Mouse (Mus musculus) myocyte (in vitro differentiated cells): ENCODE measurements around the gene Peak1. TPM values are rescaled to one million over a fixed set of nuclear protein-coding genes. Genes with fewer than 3 reads are reported as not detected.
"Not testable (repeated sequence)": the region's sequence is repeated elsewhere in the genome, so short reads cannot be mapped to it uniquely, and the experiment has no call there.

Experiments used
- H3K27me3 ChIP-seq: one replicate; pipeline ENCODE4 v1.6.1; 2011; ENCODE audit not compliant: control insufficient read depth, insufficient read depth, insufficient read length
- H3K36me3 ChIP-seq: one replicate; pipeline ENCODE4 v1.6.1; 2011; ENCODE audit not compliant: control insufficient read depth, insufficient read depth
- H3K4me2 ChIP-seq: one replicate; pipeline ENCODE4 v1.6.1; 2011; ENCODE audit warnings: low read depth, control low read depth
- H3K4me3 ChIP-seq: one replicate; pipeline ENCODE4 v1.5.1; 2011; ENCODE audit warnings: mild to moderate bottlenecking, control low read depth, moderate library complexity
- H3K79me2 ChIP-seq: one replicate; pipeline ENCODE4 v1.6.1; 2011; ENCODE audit not compliant: control insufficient read depth, insufficient read depth
- H3ac ChIP-seq: one replicate; pipeline ENCODE4 v1.6.1; 2011; ENCODE audit not compliant: control insufficient read depth, insufficient read length
- CEBPB ChIP-seq: IDR thresholded peaks from 2 replicates; pipeline ENCODE4 v1.6.1; 2011; ENCODE audit warnings: mild to moderate bottlenecking, moderate library complexity; ENCODE audit not compliant: poor library complexity, insufficient read depth, severe bottlenecking
- E2F4 ChIP-seq: IDR thresholded peaks from one replicate; pipeline ENCODE4 v1.6.1; 2011; ENCODE audit warnings: mild to moderate bottlenecking, control low read depth, moderate library complexity; ENCODE audit not compliant: insufficient read depth
- MAX ChIP-seq: IDR thresholded peaks from one replicate; pipeline ENCODE4 v1.6.1; 2011; ENCODE audit warnings: low read depth, mild to moderate bottlenecking, control low read depth
- MYOD1 ChIP-seq, 3 experiments: IDR thresholded peaks; one replicate each; pipeline ENCODE4 v1.6.1; 2011; ENCODE audit warnings: control low read depth in 2 of 3, low read depth in 2 of 3, mild to moderate bottlenecking in 2 of 3, moderate library complexity in 1 of 3; ENCODE audit not compliant: insufficient read length in 2 of 3, control insufficient read depth in 1 of 3
- MYOG ChIP-seq, 3 experiments: IDR thresholded peaks; one replicate each; pipeline ENCODE4 v1.6.1; 2011; ENCODE audit warnings: control low read depth in 2 of 3, low read depth in 2 of 3, mild to moderate bottlenecking in 2 of 3; ENCODE audit not compliant: insufficient read length in 2 of 3, control insufficient read depth in 1 of 3, insufficient read depth in 1 of 3
- POLR2A ChIP-seq: IDR thresholded peaks from one replicate; pipeline ENCODE4 v1.6.1; 2011; ENCODE audit warnings: low read depth, mild to moderate bottlenecking, control low read depth, moderate library complexity; ENCODE audit not compliant: insufficient read length
- POLR2AphosphoS2 ChIP-seq: IDR thresholded peaks from one replicate; pipeline ENCODE4 v1.6.1; 2011; ENCODE audit warnings: low read depth, control low read depth; ENCODE audit not compliant: insufficient read length
- REST ChIP-seq: IDR thresholded peaks from one replicate; pipeline ENCODE4 v1.6.1; 2011; ENCODE audit warnings: mild to moderate bottlenecking, control low read depth, moderate library complexity; ENCODE audit not compliant: insufficient read depth, insufficient read length
- SRF ChIP-seq: IDR thresholded peaks from one replicate; pipeline ENCODE4 v1.6.1; 2011; ENCODE audit warnings: low read depth; ENCODE audit not compliant: control insufficient read depth, insufficient read length
- TCF12 ChIP-seq: IDR thresholded peaks from one replicate; pipeline ENCODE4 v1.6.1; 2011; ENCODE audit warnings: mild to moderate bottlenecking, control low read depth; ENCODE audit not compliant: poor library complexity, insufficient read depth, severe bottlenecking
- TCF3 ChIP-seq: IDR thresholded peaks from one replicate; pipeline ENCODE4 v1.6.1; 2011; ENCODE audit warnings: low read depth, control low read depth; ENCODE audit not compliant: insufficient read length
- USF1 ChIP-seq: IDR thresholded peaks from one replicate; pipeline ENCODE4 v1.6.1; 2011; ENCODE audit warnings: low read depth, mild to moderate bottlenecking, control low read depth, moderate library complexity
- polyA plus RNA-seq: library from polyadenylated mRNA; unstranded; fragments of >200 nt; fragmentation: generic; extraction: Trizol; gene quantifications from one replicate; pipeline ENCODE4 v1.2.1, GENCODE M21; 2012; ENCODE audit warnings: missing spikeins

Peak1 gene
- polyA plus RNA-seq, 1 experiment, result 13.3 TPM

DNA sequence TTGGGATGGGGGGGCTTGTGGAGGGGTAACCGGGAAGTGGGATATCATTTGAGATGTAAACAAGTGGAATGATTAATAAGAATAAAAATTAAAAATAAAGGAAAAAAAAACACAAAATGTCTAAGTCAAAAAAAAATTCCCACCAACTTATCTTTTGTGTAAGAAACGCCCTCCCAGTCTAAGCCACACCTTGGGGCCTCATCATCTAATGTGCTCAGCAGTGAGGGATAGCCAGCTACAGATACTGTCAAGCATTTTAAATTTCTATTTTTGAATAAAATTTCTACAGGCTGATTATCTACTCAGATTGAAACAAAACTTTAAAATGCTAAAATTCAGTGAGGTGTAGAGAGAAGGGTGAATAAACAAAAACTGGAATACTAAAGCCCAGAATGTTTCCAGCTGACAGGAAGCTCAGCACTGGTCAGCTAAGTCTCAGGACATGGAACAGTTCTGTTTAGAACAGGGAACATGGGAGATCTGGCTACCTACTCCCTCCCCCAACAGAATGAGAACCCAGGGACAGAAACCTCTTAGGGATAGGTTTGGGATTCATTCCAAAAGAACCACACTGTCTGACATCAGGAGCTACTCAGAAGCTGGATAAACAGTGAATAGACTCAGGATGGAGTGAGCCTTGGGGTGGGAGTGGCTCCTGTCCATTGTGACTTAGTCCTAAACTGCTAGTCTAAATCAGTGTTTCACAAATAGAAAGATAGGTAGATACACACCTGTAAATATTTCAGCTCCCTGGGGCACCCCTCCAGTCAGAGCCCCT, 35.4 kb upstream of the Peak1 start:
- no peak overlapping the region for H3K4me2 ChIP-seq
- H3ac ChIP-seq, result no peak overlapping the region
- no peaks in the 10 kb centered on the region for H3K36me3 ChIP-seq
- peaks cover 9% of the 10 kb centered on the region for H3K79me2 ChIP-seq
- TF ChIP-seq E2F4, result no peak
- no peak for TF ChIP-seq POLR2AphosphoS2
- TF ChIP-seq POLR2A, result no peak
- no peak for TF ChIP-seq REST
- no peak for TF ChIP-seq MYOD1 (IDR thresholded peaks at IDR 0.05; ENCODE audit: control insufficient read depth in 1 of 3, insufficient read length in 2 of 3, low read depth in 2 of 3)
- TF ChIP-seq USF1, result no peak
- TF ChIP-seq MAX, result no peak
- no peak for TF ChIP-seq SRF
- no peak for TF ChIP-seq MYOG (IDR thresholded peaks at IDR 0.05; ENCODE audit: control insufficient read depth in 1 of 3, insufficient read depth in 1 of 3, insufficient read length in 2 of 3, low read depth in 2 of 3)
- no peak for TF ChIP-seq TCF12
- TF ChIP-seq TCF3, result no peak
- H3K4me3 ChIP-seq, result no peak overlapping the region
- H3K27me3 ChIP-seq, result no peaks in the 10 kb centered on the region

DNA sequence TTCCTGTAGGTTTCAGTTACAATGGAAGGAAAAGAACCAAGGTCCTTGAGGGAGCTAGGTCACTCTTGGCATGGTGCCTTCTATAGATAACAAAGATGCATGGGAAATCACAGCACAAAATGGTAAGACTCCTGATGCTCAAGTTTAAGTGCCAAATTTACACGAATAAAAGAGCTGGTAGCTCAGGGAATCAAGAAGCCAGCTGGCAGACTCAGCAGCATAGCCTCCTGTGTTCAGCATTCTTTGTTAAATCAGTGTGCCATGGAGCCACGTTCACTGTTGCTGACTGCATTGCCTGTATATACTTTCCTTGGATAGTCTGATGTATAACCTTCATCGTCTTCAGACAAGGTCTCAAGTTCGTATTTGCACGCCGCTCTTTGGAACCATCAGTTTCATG, 33.7 kb upstream of the Peak1 start:
- Histone ChIP-seq H3K36me3 (no peaks in the 10 kb centered on the region), H3K79me2 (peaks cover 9% of the 10 kb centered on the region)
- TF ChIP-seq POLR2A, result no peak
- TF ChIP-seq MYOD1 (IDR thresholded peaks at IDR 0.05; ENCODE audit: control insufficient read depth in 1 of 3, insufficient read length in 2 of 3, low read depth in 2 of 3), result no peak
- TF ChIP-seq MYOG (IDR thresholded peaks at IDR 0.05; ENCODE audit: control insufficient read depth in 1 of 3, insufficient read depth in 1 of 3, insufficient read length in 2 of 3, low read depth in 2 of 3), result no peak
- TF ChIP-seq REST, result no peak
- TF ChIP-seq TCF3, result no peak
- no peak for TF ChIP-seq USF1
- TF ChIP-seq E2F4, result no peak

DNA sequence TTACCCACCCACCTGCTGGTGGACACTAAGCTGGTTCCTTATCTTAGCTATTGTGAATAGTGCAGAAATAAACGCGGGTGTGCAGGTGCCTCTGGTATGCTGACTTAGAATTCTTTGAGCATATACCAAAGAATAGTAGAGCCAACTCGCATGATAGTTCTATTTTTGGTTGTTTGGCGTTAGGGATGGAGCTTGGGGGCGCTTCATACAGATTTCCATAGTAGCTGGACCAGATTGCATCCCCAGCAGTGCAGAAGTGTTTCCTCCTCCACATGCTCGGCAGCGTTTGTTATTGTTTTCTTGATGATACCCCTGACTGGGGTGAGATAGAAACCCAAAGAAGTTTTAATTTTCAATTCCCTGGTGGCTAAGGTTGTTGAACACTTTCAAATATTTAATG, 21.8 kb upstream of the Peak1 start:
- no peaks in the 10 kb centered on the region for H3K27me3 ChIP-seq
- no peak overlapping the region for H3K4me2 ChIP-seq
- no peaks in the 10 kb centered on the region for H3K36me3 ChIP-seq
- no peak for TF ChIP-seq USF1
- no peak for TF ChIP-seq CEBPB
- no peak for TF ChIP-seq TCF3
- TF ChIP-seq MYOD1 (IDR thresholded peaks at IDR 0.05; ENCODE audit: control insufficient read depth in 1 of 3, insufficient read length in 2 of 3, low read depth in 2 of 3), result no peak
- TF ChIP-seq POLR2AphosphoS2, result no peak
- TF ChIP-seq MYOG (IDR thresholded peaks at IDR 0.05; ENCODE audit: control insufficient read depth in 1 of 3, insufficient read depth in 1 of 3, insufficient read length in 2 of 3, low read depth in 2 of 3), result no peak
- TF ChIP-seq POLR2A, result no peak
- TF ChIP-seq E2F4, result no peak
- TF ChIP-seq TCF12, result no peak
- no peak for TF ChIP-seq SRF
- TF ChIP-seq MAX, result no peak
- TF ChIP-seq REST, result no peak
- H3K4me3 ChIP-seq, result no peak overlapping the region
- H3ac ChIP-seq, result no peak overlapping the region
- peaks cover 27% of the 10 kb centered on the region for H3K79me2 ChIP-seq

More for the DNA sequence above, 33.7 kb upstream of the Peak1 start:
- Histone ChIP-seq H3K4me2 (no peak overlapping the region), H3K4me3 (no peak overlapping the region), H3ac (no peak overlapping the region), H3K27me3 (no peaks in the 10 kb centered on the region)

DNA sequence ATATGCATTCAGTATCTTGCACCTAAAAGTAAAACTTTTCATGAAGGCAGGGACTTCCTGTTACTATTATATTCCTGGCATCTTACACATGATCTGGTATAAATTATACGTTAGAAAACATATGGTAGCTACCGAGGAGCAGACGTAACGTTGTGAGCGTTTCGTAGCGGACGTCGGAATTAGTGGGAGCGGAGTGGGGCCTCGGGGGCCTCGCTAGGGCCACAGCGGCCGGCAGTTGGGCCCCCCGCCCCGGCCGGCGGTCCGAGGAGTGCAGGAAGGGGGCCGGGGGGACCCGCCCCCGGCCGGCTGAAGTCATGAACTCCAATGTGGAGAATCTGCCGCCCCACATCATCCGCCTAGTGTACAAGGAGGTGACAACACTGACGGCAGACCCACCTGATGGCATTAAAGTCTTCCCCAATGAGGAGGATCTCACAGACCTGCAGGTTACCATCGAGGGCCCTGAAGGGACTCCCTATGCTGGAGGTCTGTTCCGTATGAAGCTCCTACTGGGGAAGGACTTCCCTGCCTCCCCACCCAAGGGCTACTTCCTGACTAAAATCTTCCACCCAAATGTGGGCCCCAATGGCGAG, 19.5 kb upstream of the Peak1 start:
- not testable (repeated sequence) for H3K36me3 ChIP-seq

DNA sequence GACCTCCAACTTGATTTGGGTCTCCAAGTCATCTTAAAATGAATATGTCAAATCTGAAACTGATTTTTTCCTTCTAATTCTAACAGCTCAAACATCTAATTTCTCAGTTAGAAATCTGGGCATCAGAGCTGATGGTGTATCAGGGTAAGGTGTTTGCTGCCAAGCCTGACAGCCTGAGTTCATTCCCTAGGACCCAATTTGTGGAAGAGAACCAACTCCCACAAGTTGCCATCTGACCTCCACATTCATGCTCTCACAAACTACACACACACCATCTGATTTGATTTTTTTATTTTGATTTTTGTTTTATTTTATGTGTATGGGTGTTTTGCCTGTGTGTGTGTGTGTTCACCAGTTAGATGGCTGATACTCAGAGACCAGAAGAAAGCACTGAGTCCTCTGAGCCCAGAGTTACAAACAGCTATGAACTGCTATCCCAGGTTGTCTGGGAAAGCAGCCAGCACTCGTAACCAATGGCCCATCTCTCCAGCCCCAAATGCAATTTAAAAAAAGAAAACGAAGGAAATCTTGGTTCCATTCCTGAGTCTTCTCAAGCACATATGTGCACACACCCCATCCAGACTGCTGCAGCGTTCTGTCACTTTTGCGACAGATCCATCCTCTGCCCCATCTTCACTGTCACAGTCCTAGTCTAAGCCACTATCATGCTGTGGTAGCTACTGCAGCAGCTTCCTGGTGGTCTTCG, 18.1 kb upstream of the Peak1 start:
- Histone ChIP-seq H3K4me2 (no peak overlapping the region), H3K79me2 (peaks cover 39% of the 10 kb centered on the region), H3ac (no peak overlapping the region), H3K4me3 (no peak overlapping the region), H3K36me3 (no peaks in the 10 kb centered on the region), H3K27me3 (no peaks in the 10 kb centered on the region)
- TF ChIP-seq TCF12, result no peak
- no peak for TF ChIP-seq MYOG (IDR thresholded peaks at IDR 0.05; ENCODE audit: control insufficient read depth in 1 of 3, insufficient read depth in 1 of 3, insufficient read length in 2 of 3, low read depth in 2 of 3)
- TF ChIP-seq POLR2A, result no peak
- no peak for TF ChIP-seq USF1
- TF ChIP-seq TCF3, result no peak
- TF ChIP-seq MYOD1 (IDR thresholded peaks at IDR 0.05; ENCODE audit: control insufficient read depth in 1 of 3, insufficient read length in 2 of 3, low read depth in 2 of 3), result no peak
- no peak for TF ChIP-seq CEBPB
- no peak for TF ChIP-seq E2F4
- no peak for TF ChIP-seq POLR2AphosphoS2
- no peak for TF ChIP-seq REST
- TF ChIP-seq MAX, result no peak
- TF ChIP-seq SRF, result no peak

More for the DNA sequence above, 19.5 kb upstream of the Peak1 start:
- not testable (repeated sequence) for H3ac ChIP-seq, H3K27me3 ChIP-seq, H3K4me3 ChIP-seq, H3K4me2 ChIP-seq
- H3K79me2 ChIP-seq, result peaks cover 35% of the 10 kb centered on the region
